Mouse (Mus musculus): Measurements from ENCODE around the gene Itga11.

DNA sequence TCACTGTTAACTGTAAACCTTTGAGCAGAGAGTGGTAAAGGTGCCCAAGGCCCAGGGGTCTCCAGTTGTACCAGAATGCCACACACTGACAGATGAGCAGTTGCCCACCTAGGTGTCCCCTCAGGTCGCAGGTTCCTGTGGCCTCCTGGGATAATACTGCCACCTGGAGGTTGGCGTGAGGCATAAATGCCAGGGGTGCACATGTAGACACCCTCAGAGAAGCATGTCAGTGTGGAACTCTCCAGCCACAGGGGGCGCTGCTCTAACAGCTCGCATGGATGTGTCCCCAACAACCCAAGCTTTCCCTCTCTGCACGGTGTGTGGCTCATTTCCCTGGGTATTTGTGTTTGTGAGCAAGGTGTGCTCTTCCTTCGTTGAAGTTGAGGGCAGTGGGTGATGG, 48.8 kb downstream of the Itga11 start:
- TF ChIP-seq GATA1 (IDR thresholded peaks at IDR 0.05; ENCODE audit: low read length) (no peak), TAL1 (IDR thresholded peaks at IDR 0.05; ENCODE audit: low read length) (no peak)

Measured in erythroblast, embryonic 14.5 days (primary cell).